Mouse (Mus musculus) testis, adult 2 months (tissue): ENCODE measurements around the gene Ttc29.

Source experiments
- CTCF ChIP-seq: fragments of 200-500 bp; IDR thresholded peaks from 2 replicates; pipeline ENCODE4 v1.5.1; 2012; ENCODE audit warnings: low read depth, mild to moderate bottlenecking, inconsistent platforms, low read length, moderate library complexity; ENCODE audit not compliant: control insufficient read depth, insufficient read depth, insufficient replicate concordance
- POLR2A ChIP-seq: fragments of 200-500 bp; IDR thresholded peaks from 2 replicates; pipeline ENCODE4 v1.6.1; 2012; ENCODE audit warnings: low read depth, mild to moderate bottlenecking, inconsistent platforms, low read length, moderate library complexity; ENCODE audit not compliant: control insufficient read depth

GRCm38 (mm10) chr8:78237972-78238675 lies 25.0 kb downstream of the Ttc29 start:
- no peak for TF ChIP-seq POLR2A
- no peak for TF ChIP-seq CTCF
